Mouse (Mus musculus): ENCODE data around the gene Olfr1163.
"Not testable (repeated sequence)": the region's sequence is repeated elsewhere in the genome, so short reads cannot be mapped to it uniquely, and the experiment has no call there.

Gene Olfr1163
- long read RNA-seq, experiment 1, result 0 reads
- long read RNA-seq, experiment 2, result 0 reads

GRCm38 (mm10) chr2:88071730-88072129, at the start of gene Olfr1163:
TSS of gene Olfr1163 (minus strand) at chr2:88071830.
- intact Hi-C loops (cut with DNase I), result no loop called here

DNA sequence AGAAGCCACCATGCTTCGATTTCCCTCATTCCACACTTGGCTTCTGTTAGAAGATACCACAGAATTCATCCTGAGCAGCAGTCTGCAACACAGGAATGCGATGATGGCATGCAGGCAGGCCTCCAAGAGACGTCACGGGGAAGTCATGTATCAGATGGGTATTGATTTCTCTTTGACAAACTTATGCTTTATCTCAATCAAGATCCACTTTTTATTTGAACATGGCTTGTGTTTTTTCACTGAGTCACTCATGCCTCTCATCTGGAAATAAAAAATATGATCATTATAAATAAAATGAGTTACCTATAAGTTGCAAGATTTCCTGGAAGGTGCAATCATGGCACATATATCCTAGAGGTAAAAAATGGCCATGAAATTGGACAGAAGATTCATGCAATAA, 22.2 kb upstream of the Olfr1163 start, which contains the start of gene Olfr1164:
Gene Olfr1164, minus strand, starts transcription at position 101 of the 400 bp plus-strand sequence.
- intact Hi-C loops (cut with DNase I), result no loop called here

GRCm38 (mm10) chr2:88063587-88063986, 8.0 kb downstream of the Olfr1163 start:
- intact Hi-C loops (cut with DNase I), result no loop called here

- intact Hi-C loops (cut with DNase I), result no loop called here
Measured at GRCm38 (mm10) chr2:88051029-88051428, 20.6 kb downstream of the Olfr1163 start, which contains the start of gene Olfr1162. TSS of gene Olfr1162 (minus strand) at chr2:88051129.

DNA sequence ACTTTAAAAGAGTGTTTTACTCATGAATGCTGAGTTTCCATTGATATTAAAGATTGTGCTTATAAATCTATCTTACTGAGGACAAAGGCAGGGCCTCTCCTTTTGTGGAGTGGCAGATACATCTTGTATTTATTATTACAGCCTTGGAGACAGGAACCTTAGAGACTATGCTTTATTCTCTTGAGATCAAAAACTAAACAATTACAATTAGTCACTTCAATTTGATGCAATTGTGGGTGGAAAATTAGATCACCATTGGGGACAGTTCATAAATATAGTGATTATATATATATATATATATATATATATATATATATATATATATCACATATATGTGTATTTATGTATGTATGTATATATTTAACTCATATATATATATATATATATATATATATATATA, 34.0 kb downstream of the Olfr1163 start, which contains the start of gene Olfr73:
Gene Olfr73, minus strand, starts transcription at position 101 of the 400 bp plus-strand sequence.
- intact Hi-C loops (cut with DNase I), result no loop called here

DNA sequence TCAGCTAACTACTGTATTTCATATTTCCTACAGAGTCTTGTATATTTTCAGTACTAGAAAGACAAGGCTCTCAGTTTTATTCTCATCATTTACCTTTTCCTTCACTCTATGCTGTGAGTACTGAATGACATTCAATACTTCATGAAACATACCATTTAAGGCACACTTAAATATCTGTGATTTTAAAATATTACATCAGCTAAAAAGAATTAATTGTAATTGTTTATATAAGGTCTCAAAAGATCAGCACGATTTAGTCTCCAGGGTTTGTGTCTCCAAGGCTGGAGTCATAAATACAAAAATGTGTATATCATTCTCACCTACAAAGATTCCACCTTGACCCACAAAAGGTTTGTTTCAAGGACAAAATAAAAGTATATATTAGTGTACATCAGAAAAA, 49.2 kb downstream of the Olfr1163 start, which contains the start of gene Olfr1161:
Gene Olfr1161, plus strand, starts transcription at position 301 of the 400 bp plus-strand sequence.
- intact Hi-C loops (cut with DNase I), result not testable (repeated sequence)

Data from adrenal gland (tissue).